Mouse (Mus musculus) cortical plate, adult 2 months (tissue): ENCODE measurements around the gene Mamdc4.
"Not testable (repeated sequence)": the region's sequence is repeated elsewhere in the genome, so short reads cannot be mapped to it uniquely, and the experiment has no call there.

Experiments used
- CTCF ChIP-seq: fragments of 200-500 bp; IDR thresholded peaks from 2 replicates; pipeline ENCODE4 v1.5.1; 2011; ENCODE audit warnings: mild to moderate bottlenecking, control low read depth, low read length; ENCODE audit not compliant: insufficient read depth; ENCODE audit errors: extremely low read depth
- POLR2A ChIP-seq: fragments of 200-500 bp; IDR thresholded peaks from 2 replicates; pipeline ENCODE4 v1.6.1; 2011; ENCODE audit warnings: mild to moderate bottlenecking, low read length, control low read depth; ENCODE audit not compliant: insufficient read depth; ENCODE audit errors: extremely low read depth

- TF ChIP-seq POLR2A, CTCF: not testable (repeated sequence)
These were observed 19.2 kb downstream of the Mamdc4 start for GRCm38 (mm10) chr2:25555479-25555878.
